Mouse (Mus musculus) lung, adult 2 months (tissue): Measurements from ENCODE around the gene Olfr1369-ps1. TPM values are rescaled to one million over a fixed set of nuclear protein-coding genes. Genes with fewer than 3 reads are reported as not detected.
"Not testable (repeated sequence)": the region's sequence is repeated elsewhere in the genome, so short reads cannot be mapped to it uniquely, and the experiment has no call there.

ENCODE experiments used
- DNase-seq: peaks from one replicate; pipeline ENCODE4 v3.0.0; 2022
- H3K4me1 ChIP-seq: fragments of 200-500 bp; 2 replicates; pipeline ENCODE4 v1.6.1; 2011; ENCODE audit warnings: low read length; ENCODE audit not compliant: control insufficient read depth, insufficient read depth
- H3K4me3 ChIP-seq: fragments of 200-500 bp; replicated peaks from 2 replicates; pipeline ENCODE3; 2011; ENCODE audit warnings: low read depth, mild to moderate bottlenecking, control low read depth, low read length; ENCODE audit errors: extremely low read depth
- CTCF ChIP-seq: fragments of 200-500 bp; IDR thresholded peaks from 2 replicates; pipeline ENCODE4 v1.5.1; 2011; ENCODE audit warnings: mild to moderate bottlenecking, low read length, control low read depth; ENCODE audit not compliant: insufficient read depth
- POLR2A ChIP-seq: fragments of 200-500 bp; IDR thresholded peaks from 2 replicates; pipeline ENCODE4 v1.6.1; 2011; ENCODE audit warnings: low read depth, mild to moderate bottlenecking, control low read depth, low read length, borderline replicate concordance; ENCODE audit errors: extremely low read depth
- WGBS: fragments of 180-500 bp; shearing (Covaris S2); methylation state at CpG from one replicate; pipeline ENCODE4 v1.1.7; 2018; 5-methylcytosine and 5-hydroxymethylcytosine counted together
- polyA plus RNA-seq: library from polyadenylated mRNA; depleted of rRNA; stranded (reverse); fragments of >200 nt; gene quantifications from 2 replicates; pipeline ENCODE4 v1.2.3, GENCODE M21; 2012; rRNA removed

Gene Olfr1369-ps1
- polyA plus RNA-seq, result not detected in 2 replicates

GRCm38 (mm10) chr13:21111183-21111582, at the start of gene Olfr1369-ps1:
Olfr1369-ps1 (plus strand) TSS chr13:21111483.
- not testable (repeated sequence) for DNase-seq, H3K4me3 ChIP-seq, H3K4me1 ChIP-seq
- WGBS, result 75% methylated on average over 3 of the region's 3 CpGs

DNA sequence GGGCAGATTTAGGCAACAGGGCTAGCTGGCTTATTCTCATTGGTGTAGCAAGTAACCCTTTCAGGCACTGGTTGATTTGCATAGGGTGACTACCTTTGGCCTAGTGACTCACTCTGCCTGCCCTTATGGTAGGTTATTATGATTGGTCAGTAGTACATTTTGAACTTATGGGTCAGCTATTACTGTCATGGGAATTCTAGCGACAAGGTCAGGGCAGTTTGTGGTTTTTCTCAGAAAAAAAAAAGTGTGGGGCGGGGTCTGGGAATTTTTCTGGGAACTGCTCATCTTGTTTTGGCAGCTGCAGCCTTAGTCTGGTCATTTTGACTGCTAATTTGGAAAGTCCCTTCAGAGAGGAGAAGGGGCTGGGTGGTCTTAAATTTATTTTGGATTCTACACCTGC, 45.3 kb upstream of the Olfr1369-ps1 start:
- no peak overlapping the region for H3K4me3 ChIP-seq
- WGBS, result 81% methylated on average over 2 of the region's 2 CpGs
- TF ChIP-seq CTCF, result no peak
- TF ChIP-seq POLR2A, result no peak
- H3K4me1 ChIP-seq, result no peaks in the 10 kb centered on the region
- no peak for DNase-seq

GRCm38 (mm10) chr13:21074847-21075246, 36.4 kb upstream of the Olfr1369-ps1 start, which contains the start of gene Olfr1370:
Olfr1370 (minus strand) TSS chr13:21074947.
- 68% methylated on average over 3 of the region's 3 CpGs for WGBS
- DNase-seq, result no peak
- Histone ChIP-seq H3K4me1 (no peaks in the 10 kb centered on the region), H3K4me3 (no peak within 1 kb of the TSS)
- no peak for TF ChIP-seq CTCF
- no peak for TF ChIP-seq POLR2A

DNA sequence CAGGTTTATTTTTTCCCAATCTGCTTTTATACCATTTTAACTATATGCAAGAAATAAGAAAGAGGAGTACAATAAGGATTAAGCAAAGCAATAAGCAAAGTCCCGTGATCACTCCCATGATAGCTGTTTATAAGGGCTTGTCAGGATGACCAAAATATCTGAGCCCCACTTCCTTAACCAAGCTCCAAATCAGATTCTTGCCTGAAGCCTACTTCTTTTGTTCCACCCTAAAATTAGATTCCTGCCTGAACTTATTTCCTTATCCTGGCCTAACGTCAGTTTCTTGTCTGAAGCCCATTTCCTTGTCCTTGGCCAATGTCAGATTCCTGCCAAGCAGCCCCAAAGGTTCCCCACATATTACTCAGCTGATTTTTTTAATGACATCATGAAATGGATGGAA, 28.6 kb upstream of the Olfr1369-ps1 start:
- no peak overlapping the region for H3K4me3 ChIP-seq
- no peak for DNase-seq
- no peak for TF ChIP-seq CTCF
- no peak for TF ChIP-seq POLR2A
- H3K4me1 ChIP-seq, result no peaks in the 10 kb centered on the region
- WGBS, result 42% methylated on average over 2 of the region's 2 CpGs

- TF ChIP-seq CTCF (no peak), POLR2A (no peak)
- no peak for DNase-seq
- no peaks in the 10 kb centered on the region for H3K4me1 ChIP-seq
- WGBS, result 88% methylated on average over 3 of the region's 3 CpGs
- no peak overlapping the region for H3K4me3 ChIP-seq
These were observed 1.5 kb upstream of the Olfr1369-ps1 start for GRCm38 (mm10) chr13:21109759-21110158.

GRCm38 (mm10) chr13:21110441-21110840, 842 bp upstream of the Olfr1369-ps1 start:
- 90% methylated on average over 6 of the region's 6 CpGs for WGBS
- no peak overlapping the region for H3K4me3 ChIP-seq
- TF ChIP-seq CTCF (no peak), POLR2A (no peak)
- no peak for DNase-seq
- no peaks in the 10 kb centered on the region for H3K4me1 ChIP-seq

DNA sequence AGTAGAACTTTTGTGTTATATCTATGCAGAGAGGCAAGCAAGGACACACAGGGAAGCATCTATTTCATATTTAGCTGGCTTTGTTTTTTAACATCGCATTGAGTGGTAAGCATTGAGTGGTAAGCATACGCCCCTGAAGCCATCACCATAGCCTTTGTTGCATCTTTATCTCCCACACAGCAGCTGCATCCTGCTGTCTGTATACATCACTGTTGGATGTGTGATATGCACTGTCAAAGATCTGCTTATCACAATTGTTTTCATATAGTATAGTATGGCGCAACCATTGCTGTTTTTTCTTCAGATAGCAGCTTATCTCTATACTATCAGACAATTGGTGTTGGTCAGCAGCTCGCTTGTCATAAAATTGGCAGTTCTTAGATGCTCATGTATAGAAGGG, 2.8 kb downstream of the Olfr1369-ps1 start:
- H3K4me1 ChIP-seq, result no peaks in the 10 kb centered on the region
- H3K4me3 ChIP-seq, result no peak overlapping the region
- TF ChIP-seq POLR2A (no peak), CTCF (no peak)
- DNase-seq, result no peak
- WGBS, result 56% methylated on average over 4 of the region's 4 CpGs

DNA sequence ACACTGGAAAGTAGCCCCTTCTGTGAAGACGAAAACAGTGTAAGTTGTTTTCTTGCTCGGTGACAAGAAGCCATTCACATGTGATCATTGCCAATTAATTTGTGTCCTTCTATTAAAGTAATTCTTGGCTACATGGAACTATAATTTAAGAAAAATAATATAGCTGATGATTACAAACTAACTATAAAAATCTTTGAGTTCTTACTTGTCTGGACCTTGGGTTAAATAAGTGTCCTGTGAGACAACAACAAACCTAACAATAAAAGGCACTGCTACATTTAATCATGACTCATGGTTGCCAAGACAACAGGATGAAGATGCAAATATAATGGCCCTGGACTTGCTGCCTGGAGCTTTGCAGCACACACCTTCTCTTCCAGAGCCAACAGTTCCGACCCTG, 18.1 kb downstream of the Olfr1369-ps1 start, which contains the start of gene Olfr263:
Gene Olfr263 (plus strand): TSS at position 301 of the 400 bp plus-strand sequence.
- H3K4me3 ChIP-seq, H3K4me1 ChIP-seq, DNase-seq: not testable (repeated sequence)
- WGBS, result 77% methylated on average over 3 of the region's 3 CpGs

- DNase-seq, result no peak
- no peaks in the 10 kb centered on the region for H3K4me1 ChIP-seq
- no peak overlapping the region for H3K4me3 ChIP-seq
- 34% methylated on average over 8 of the region's 8 CpGs for WGBS
- TF ChIP-seq CTCF (no peak), POLR2A (no peak)
These were observed 31.1 kb downstream of the Olfr1369-ps1 start for GRCm38 (mm10) chr13:21142421-21142820.

DNA sequence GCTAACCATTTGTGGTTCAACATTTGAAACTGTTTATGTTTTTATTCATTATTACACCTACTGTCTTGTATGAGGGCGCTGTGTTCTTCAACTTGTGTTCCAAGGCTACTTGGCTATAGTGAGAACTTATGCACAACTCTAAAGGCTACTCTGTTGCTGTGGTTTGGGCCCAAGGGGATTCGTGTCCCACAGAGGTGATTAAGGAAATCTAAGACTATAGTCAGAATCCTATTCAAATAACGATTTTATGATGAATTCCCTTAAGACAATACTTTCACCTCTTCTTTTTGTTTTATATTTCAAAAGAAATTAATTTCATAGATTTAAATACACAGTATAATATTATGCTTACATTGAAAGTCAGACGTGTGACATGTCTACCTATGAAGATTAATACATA, 34.5 kb downstream of the Olfr1369-ps1 start, which contains the start of gene Olfr1368:
Gene Olfr1368 (minus strand): TSS at position 101 of the 400 bp plus-strand sequence.
- WGBS, result 61% methylated on average over 4 of the region's 4 CpGs
- Histone ChIP-seq H3K4me3 (no peak within 1 kb of the TSS), H3K4me1 (no peaks in the 10 kb centered on the region)
- TF ChIP-seq POLR2A (no peak), CTCF (no peak)
- DNase-seq, result no peak

- Histone ChIP-seq H3K4me3 (no peak overlapping the region), H3K4me1 (no peaks in the 10 kb centered on the region)
- no peak for DNase-seq
- no peak for TF ChIP-seq POLR2A
- no peak for TF ChIP-seq CTCF
- 79% methylated on average over 5 of the region's 5 CpGs for WGBS
These were observed 44.6 kb downstream of the Olfr1369-ps1 start for GRCm38 (mm10) chr13:21155888-21156287.

GRCm38 (mm10) chr13:21158071-21158470, 46.8 kb downstream of the Olfr1369-ps1 start:
- Histone ChIP-seq H3K4me1 (no peaks in the 10 kb centered on the region), H3K4me3 (no peak overlapping the region)
- DNase-seq, result no peak
- 14% methylated on average over 9 of the region's 9 CpGs for WGBS
- TF ChIP-seq CTCF, result no peak
- TF ChIP-seq POLR2A, result no peak
